Mouse (Mus musculus) embryonic facial prominence, embryonic 11.5 days (tissue): ENCODE measurements around the gene Gm49320. TPM values are rescaled to one million over a fixed set of nuclear protein-coding genes. Genes with fewer than 3 reads are reported as not detected.

Source experiments
- ATAC-seq: fragments of 200-750 bp; cut with Nextera tagmentation; replicated peaks from 2 replicates; pipeline ENCODE4 v1.8.0; 2017; ENCODE audit warnings: low read depth; ENCODE audit not compliant: insufficient number of reproducible peaks, low FRiP score, low TSS enrichment
- DNase-seq: peaks from one replicate; pipeline ENCODE4 v3.0.0-alpha.2; 2015; ENCODE audit warnings: low spot score
- H3K27ac ChIP-seq: fragments of 300-500 bp; sonication (generic); replicated peaks from 2 replicates; pipeline ENCODE4 v1.5.1; 2014; ENCODE audit warnings: mild to moderate bottlenecking, low read depth, low read length, control low read depth
- H3K27me3 ChIP-seq: fragments of 300-500 bp; sonication (generic); 2 replicates; pipeline ENCODE4 v1.6.1; 2014; ENCODE audit warnings: mild to moderate bottlenecking, low read length, moderate library complexity, mixed read lengths; ENCODE audit not compliant: control insufficient read depth, insufficient read depth
- H3K36me3 ChIP-seq: fragments of 300-500 bp; sonication (generic); replicated peaks from 2 replicates; pipeline ENCODE4 v1.6.1; 2014; ENCODE audit warnings: low read depth, mild to moderate bottlenecking, low read length, moderate library complexity, mixed read lengths; ENCODE audit not compliant: control insufficient read depth, insufficient read depth
- H3K4me1 ChIP-seq: fragments of 300-500 bp; sonication (generic); 2 replicates; pipeline ENCODE4 v1.6.1; 2014; ENCODE audit warnings: low read length, mixed read lengths; ENCODE audit not compliant: control insufficient read depth, insufficient read depth
- H3K4me2 ChIP-seq: fragments of 300-500 bp; sonication (generic); 2 replicates; pipeline ENCODE4 v1.6.1; 2014; ENCODE audit warnings: low read depth, mild to moderate bottlenecking, control low read depth, low read length, moderate library complexity
- H3K4me3 ChIP-seq: fragments of 300-500 bp; sonication (generic); 2 replicates; pipeline ENCODE4 v1.5.1; 2014; ENCODE audit warnings: low read depth, low read length, control low read depth
- H3K9ac ChIP-seq: fragments of 300-500 bp; sonication (generic); replicated peaks from 2 replicates; pipeline ENCODE4 v1.6.1; 2014; ENCODE audit warnings: mild to moderate bottlenecking, control low read depth, low read length
- H3K9me3 ChIP-seq: fragments of 300-500 bp; sonication (generic); replicated peaks from 2 replicates; pipeline ENCODE4 v1.6.1; 2016; ENCODE audit warnings: mild to moderate bottlenecking, low read length, inconsistent platforms, mixed read lengths; ENCODE audit not compliant: control insufficient read depth
- WGBS: fragments of 180-500 bp; shearing (Covaris S2); extraction: QIAGEN DNeasy Blood & Tissue Kit; methylation state at CpG from one replicate; pipeline ENCODE4 v1.1.7; 2014; 5-methylcytosine and 5-hydroxymethylcytosine counted together
- polyA plus RNA-seq: library from polyadenylated mRNA; unstranded; fragments of >200 nt; fragmentation: Nextera tagmentation; extraction: Ambion mirVana; gene quantifications from 2 replicates; pipeline ENCODE4 v1.2.1, GENCODE M21; 2014

Gene Gm49320
- polyA plus RNA-seq, 1 experiment from 2014 or later: 0.53 TPM

DNA sequence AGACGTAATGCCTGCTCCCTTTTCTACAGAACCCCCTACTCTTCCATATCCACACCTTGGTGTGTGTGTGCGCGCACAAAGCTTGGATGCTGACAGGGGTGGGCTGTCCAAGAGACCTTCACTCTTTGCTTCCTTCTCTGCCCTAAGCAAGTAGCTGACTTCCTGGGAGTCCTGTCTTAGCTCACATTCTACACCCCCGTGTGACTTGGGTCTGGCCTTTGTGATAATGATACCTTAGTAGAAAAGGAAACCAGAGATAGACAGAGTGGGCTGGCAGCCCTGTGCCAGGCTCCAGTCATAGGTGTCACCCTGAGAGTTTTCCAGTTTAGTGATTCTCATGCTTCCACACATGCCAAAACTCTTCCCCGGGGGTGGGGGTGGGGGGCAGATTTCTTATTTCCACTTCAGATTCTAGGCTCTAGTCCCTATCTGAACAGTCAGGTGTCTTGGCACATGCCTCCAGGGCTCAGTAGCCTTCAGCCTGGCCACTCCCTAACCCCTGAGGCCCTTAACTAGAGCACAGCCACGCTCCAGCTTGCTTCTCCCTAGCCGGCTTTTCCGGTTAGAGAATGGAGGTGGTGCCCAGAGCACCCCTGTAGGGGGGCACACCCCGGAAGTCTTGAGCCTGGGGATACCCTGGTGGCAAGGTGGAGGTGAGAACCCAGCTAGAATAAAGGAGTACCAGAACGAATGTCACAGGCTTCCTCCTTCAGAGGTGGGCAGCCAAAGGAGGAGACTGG, 7.9 kb upstream of the Gm49320 start:
- H3K4me2 ChIP-seq: no peak overlapping the region
- WGBS: 57% methylated on average over 10 of the region's 10 CpGs

DNA sequence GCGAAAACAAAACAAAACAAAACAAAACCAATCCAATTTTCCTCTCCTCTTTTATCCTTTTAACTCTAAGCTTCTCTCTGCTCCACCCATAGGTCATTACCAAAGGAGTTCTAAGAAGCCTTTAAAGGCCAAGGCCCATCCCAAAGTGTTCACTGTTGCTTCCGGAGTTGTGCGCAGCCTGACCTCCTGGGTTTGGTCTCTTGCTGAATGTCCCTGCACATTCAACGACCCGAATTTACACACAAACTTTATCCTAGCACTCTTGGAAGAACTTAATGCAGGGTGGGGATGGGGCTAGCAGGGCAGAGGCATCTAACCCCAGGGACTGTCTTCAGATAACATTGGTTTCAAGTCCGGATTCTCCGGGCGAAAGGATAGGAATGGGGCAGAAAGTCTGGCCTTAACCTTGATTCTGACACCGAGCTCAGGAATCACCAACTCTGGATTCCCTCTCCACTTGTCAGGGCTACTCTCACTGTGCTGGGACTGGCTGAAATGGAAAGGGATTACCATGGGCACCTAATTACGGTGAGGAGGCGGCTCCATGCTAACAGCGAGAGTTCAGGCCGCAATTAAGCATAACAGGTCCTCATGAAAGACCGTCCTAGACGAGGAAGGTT, 741 bp upstream of the Gm49320 start:
- Histone ChIP-seq H3K27me3 (no peaks in the 10 kb centered on the region), H3K27ac (peak overlapping the region; percentile 92), H3K9me3 (no peaks in the 10 kb centered on the region), H3K4me2 (peak overlapping the region; percentile 68), H3K9ac (peak overlapping the region; percentile 82), H3K4me1 (0 out of 2 replicates have a peak, but pooled peaks cover 3% of the 10 kb centered on the region), H3K36me3 (peaks cover under 1% of the 10 kb centered on the region), H3K4me3 (peak overlapping the region; percentile 57)
- ATAC-seq (no peak; the same call in 1 of the 2 replicates), DNase-seq (no peak)
- 20% methylated on average over 15 of the region's 15 CpGs for WGBS

More for the DNA sequence above, 7.9 kb upstream of the Gm49320 start:
- Histone ChIP-seq H3K27ac (no peak overlapping the region), H3K9me3 (no peaks in the 10 kb centered on the region), H3K4me1 (no peaks in the 10 kb centered on the region), H3K36me3 (no peaks in the 10 kb centered on the region), H3K9ac (no peak overlapping the region), H3K27me3 (peaks cover 3% of the 10 kb centered on the region; the same call in 1 of the 2 replicates), H3K4me3 (no peak overlapping the region)
- DNase-seq: no peak
- no peak for ATAC-seq

DNA sequence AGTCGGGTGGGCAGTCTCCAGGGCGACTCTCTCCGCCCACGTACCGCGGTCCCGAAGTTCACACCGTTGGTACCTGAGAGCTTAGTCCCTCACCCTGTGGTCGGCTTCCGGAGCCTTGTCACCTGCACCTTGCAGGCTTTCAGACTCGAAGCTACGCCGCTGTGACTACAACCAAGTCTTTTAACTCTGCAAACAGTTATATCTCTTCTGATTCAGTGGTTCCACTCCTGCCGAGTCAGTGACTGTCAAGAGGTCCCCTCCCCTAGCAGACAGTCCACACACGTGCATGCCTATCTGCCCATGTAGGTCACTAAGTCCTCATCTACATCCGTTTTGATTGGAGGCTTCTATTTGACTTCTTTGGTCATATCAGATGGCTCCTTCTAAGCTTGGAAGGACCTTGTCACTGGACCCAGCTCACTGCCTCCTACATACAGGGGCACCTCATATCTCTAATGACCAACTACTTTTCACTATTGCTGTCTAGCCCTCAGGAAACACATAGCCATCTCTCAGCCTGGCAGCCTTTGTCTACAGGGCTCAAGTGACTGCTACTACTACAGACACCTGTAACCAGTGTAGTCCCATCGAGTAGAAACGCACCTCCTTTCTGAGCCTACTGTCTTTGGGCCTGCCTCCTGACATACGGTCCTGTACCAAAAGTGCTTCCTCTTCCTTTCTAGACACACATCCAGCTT, 677 bp downstream of the Gm49320 start:
- no peak for DNase-seq
- peak overlapping the region; percentile 68 for H3K4me2 ChIP-seq

DNA sequence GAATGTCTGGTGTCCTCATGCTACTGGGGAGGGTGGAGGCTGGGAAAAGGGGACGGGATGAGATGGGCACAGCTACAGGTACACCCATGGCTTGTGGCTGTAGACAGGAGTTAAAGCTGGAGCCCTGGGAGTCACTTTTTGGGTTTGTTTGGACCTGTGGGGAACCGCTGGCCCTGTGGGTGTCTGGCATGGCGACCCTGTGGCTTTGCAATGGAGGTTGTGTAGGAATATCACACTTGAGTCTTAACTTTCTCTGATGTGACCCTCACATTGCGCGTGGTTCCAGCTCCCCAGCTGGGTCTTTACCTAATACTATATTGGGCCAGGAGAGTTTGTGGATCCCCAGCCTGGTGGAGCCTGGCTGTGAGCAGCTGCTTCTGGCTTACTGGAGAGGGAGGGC, 6.4 kb downstream of the Gm49320 start:
- Histone ChIP-seq H3K27ac (no peak overlapping the region), H3K4me1 (peaks cover 12% of the 10 kb centered on the region), H3K27me3 (no peaks in the 10 kb centered on the region), H3K9ac (no peak overlapping the region), H3K4me3 (no peak overlapping the region), H3K9me3 (no peaks in the 10 kb centered on the region), H3K36me3 (peaks cover 8% of the 10 kb centered on the region), H3K4me2 (no peak overlapping the region)
- DNase-seq (no peak), ATAC-seq (no peak)
- 96% methylated on average over 5 of the region's 5 CpGs for WGBS

More for the DNA sequence above, 677 bp downstream of the Gm49320 start:
- peak; percentile 21; the same call in 1 of the 2 replicates for ATAC-seq
- peak overlapping the region; percentile 71; the same call in 1 of the 2 replicates for H3K27ac ChIP-seq
- H3K9ac ChIP-seq: peak overlapping the region; percentile 82
- H3K27me3 ChIP-seq: no peaks in the 10 kb centered on the region
- H3K9me3 ChIP-seq: no peaks in the 10 kb centered on the region
- H3K4me3 ChIP-seq: peak overlapping the region; percentile 57
- WGBS: 15% methylated on average over 19 of the region's 19 CpGs
- H3K4me1 ChIP-seq: 0 out of 2 replicates have a peak, but pooled peaks cover 3% of the 10 kb centered on the region
- H3K36me3 ChIP-seq: peaks cover 4% of the 10 kb centered on the region

DNA sequence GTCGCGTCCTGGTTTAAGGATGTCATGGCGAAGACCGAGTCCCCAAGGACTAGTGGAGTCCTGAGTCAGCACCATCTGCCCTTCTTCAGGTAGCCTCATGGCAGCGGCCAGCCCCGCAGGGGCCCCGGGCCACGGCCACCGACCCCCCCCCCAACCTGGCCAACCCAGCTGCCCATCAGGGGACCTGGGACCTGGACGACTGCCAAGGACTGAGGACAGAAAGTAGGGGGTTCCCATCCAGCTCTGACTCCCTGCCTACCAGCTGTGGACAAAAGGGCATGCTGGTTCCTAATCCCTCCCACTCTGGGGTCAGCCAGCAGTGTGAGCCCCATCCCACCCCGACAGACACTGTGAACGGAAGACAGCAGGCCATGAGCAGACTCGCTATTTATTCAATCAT, 7.1 kb downstream of the Gm49320 start:
- no peak for DNase-seq
- no peak for ATAC-seq
- H3K36me3 ChIP-seq: peaks cover 8% of the 10 kb centered on the region
- no peak overlapping the region for H3K9ac ChIP-seq
- H3K27ac ChIP-seq: no peak overlapping the region
- no peaks in the 10 kb centered on the region for H3K27me3 ChIP-seq
- no peak overlapping the region for H3K4me3 ChIP-seq
- H3K9me3 ChIP-seq: no peaks in the 10 kb centered on the region
- no peak overlapping the region for H3K4me2 ChIP-seq
- peaks cover 9% of the 10 kb centered on the region for H3K4me1 ChIP-seq
- 91% methylated on average over 13 of the region's 13 CpGs for WGBS

DNA sequence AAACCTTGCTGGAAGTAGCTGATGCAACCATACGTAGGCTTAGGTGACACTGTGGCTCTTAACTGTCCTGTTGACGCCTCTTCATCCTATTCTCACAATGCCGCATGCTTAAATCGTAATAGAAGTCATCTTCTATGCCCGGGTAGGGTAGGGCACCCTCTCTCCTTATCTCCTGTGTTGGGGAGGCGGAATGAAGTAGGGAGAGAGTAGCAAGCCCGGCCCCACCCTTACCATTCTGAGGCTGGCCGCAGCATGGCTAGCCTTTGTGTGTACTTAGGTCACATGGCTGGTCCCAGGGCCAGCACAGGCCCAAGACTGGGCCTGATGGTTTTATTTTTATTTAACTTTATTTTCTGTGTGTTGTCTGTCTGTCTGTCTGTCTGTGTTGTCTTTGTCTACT, 8.6 kb downstream of the Gm49320 start:
- Histone ChIP-seq H3K27ac (no peak overlapping the region), H3K36me3 (peaks cover 8% of the 10 kb centered on the region), H3K9ac (no peak overlapping the region), H3K4me2 (no peak overlapping the region), H3K4me3 (no peak overlapping the region), H3K9me3 (no peaks in the 10 kb centered on the region), H3K4me1 (peaks cover 9% of the 10 kb centered on the region), H3K27me3 (no peaks in the 10 kb centered on the region)
- 89% methylated on average over 8 of the region's 8 CpGs for whole genome bisulfite sequencing
- ATAC-seq: no peak
- no peak for DNase-seq

DNA sequence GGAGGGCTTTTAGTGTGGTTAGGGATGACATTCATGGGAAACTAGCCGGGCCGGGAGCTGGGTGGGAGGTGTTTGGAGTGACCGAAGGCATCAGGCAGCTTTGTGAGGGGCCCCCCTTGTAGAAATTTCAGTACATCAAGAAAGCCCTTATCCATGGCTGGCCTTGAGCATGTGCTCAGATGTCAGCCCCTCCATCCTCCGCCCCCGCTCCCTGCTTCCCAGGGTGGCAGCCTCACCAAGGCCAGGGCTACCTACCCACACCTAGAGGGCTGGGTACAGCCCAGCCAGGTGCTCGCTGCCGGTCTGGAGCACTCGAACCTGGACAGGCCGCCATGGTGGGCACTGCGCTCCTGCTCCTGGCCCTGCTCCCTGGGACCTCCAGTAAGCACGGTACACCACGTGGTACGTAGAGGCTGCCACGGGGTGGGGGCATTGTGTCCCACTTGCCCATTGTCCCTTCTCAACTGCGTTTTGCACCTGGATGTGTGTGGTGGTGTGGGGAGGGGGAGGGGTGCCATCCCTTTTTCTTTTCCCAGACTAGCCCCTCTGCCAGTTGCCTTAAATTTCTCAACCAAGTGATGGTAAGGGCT, 9.4 kb downstream of the Gm49320 start, which contains the start of gene Tgfbr3l:
TSS of gene Tgfbr3l (plus strand) at position 264 of the 590 bp plus-strand sequence.
- ATAC-seq (no peak), DNase-seq (no peak)
- H3K9me3 ChIP-seq: no peaks in the 10 kb centered on the region
- peaks cover 6% of the 10 kb centered on the region for H3K36me3 ChIP-seq
- no peaks in the 10 kb centered on the region for H3K27me3 ChIP-seq
- no peak within 1 kb of the TSS for H3K4me3 ChIP-seq
- WGBS: 73% methylated on average over 13 of the region's 15 CpGs
- H3K9ac ChIP-seq: no peak within 1 kb of the TSS
- H3K27ac ChIP-seq: no peak within 1 kb of the TSS; the same call in 1 of the 2 replicates
- H3K4me1 ChIP-seq: peaks cover 9% of the 10 kb centered on the region
- no peak within 1 kb of the TSS for H3K4me2 ChIP-seq
